Mouse (Mus musculus): ENCODE data around the gene Xkr7. TPM values are rescaled to one million over a fixed set of nuclear protein-coding genes. Genes with fewer than 3 reads are reported as not detected.

The Xkr7 gene
- total and polyA plus RNA-seq, 2 experiments, result not detected

DNA sequence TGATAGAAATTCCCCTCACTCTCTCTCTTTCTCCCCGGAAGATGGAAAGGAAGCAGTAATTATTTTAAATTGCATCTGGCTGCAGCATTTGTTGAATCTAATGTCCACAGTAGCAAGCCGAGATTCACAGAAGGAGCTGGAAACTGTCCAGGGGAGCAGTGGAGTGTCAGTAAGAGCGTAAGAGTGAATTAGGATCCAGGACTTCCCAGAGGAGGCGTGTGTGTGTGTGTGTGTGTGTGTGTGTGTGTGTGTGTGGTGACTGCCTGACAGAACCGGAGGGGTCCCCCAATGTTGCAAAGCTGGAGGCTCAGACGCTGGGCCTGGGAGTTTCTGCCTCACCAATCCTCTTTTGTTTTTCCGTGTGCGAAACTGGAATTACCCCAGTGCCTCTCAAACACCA is 15.8 kb upstream of the Xkr7 start:
- TF ChIP-seq CTCF (IDR thresholded peaks at IDR 0.05; ENCODE audit: low read depth, low read length) (no peak), POLR2A (IDR thresholded peaks at IDR 0.05; ENCODE audit: extremely low read depth, insufficient read depth, low read length) (no peak)
- peaks cover 4% of the 10 kb centered on the region; the same call in 1 of the 2 replicates for H3K4me1 ChIP-seq (ENCODE audit: control insufficient read depth, insufficient read depth, low read length)
- H3K9ac ChIP-seq (ENCODE audit: low read depth, low read length), result no peak overlapping the region
- no peak for DNase-seq (ENCODE audit: extremely low read depth, low read depth, low spot score)
- no peak overlapping the region for H3K27ac ChIP-seq (replicated peaks; ENCODE audit: insufficient read depth, low read depth, low read length)
- 46% methylated on average over 8 of the region's 8 CpGs for WGBS
- peaks cover 9% of the 10 kb centered on the region for H3K79me2 ChIP-seq (ENCODE audit: control insufficient read depth, insufficient read depth, low read length)
- H3K4me3 ChIP-seq (ENCODE audit: insufficient read depth, low read depth, low read length), result no peak overlapping the region
- H3K36me3 ChIP-seq (ENCODE audit: control insufficient read depth, insufficient read depth, low read length), result peaks cover 5% of the 10 kb centered on the region; the same call in 1 of the 2 replicates
- H3K27me3 ChIP-seq (ENCODE audit: control insufficient read depth, insufficient read depth, low read length), result no peaks in the 10 kb centered on the region

DNA sequence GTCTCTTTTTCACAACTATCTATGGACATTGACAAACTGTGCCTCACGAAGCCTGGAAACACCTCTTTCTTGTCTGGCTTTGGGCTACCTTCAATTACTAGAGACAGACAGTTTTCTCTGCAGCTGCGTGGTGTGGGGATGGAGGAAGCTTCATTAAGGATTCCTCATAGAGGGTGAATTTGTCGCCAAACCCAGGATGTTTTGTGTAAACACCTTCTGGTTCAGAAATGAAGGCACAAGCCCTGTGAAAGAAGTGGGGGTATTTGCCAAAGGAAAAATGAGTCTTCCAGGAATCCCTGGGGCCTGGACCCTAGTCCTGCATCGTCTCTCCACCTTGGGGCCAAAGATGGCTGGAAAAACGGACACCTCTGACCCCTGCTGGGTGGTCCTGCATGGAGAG is 14.9 kb upstream of the Xkr7 start:
- Histone ChIP-seq H3K9ac (ENCODE audit: low read depth, low read length) (no peak overlapping the region), H3K36me3 (ENCODE audit: control insufficient read depth, insufficient read depth, low read length) (peaks cover 4% of the 10 kb centered on the region; the same call in 1 of the 2 replicates), H3K27ac (replicated peaks; ENCODE audit: insufficient read depth, low read depth, low read length) (no peak overlapping the region), H3K79me2 (ENCODE audit: control insufficient read depth, insufficient read depth, low read length) (peaks cover 9% of the 10 kb centered on the region), H3K4me1 (ENCODE audit: control insufficient read depth, insufficient read depth, low read length) (peaks cover 4% of the 10 kb centered on the region; the same call in 1 of the 2 replicates), H3K27me3 (ENCODE audit: control insufficient read depth, insufficient read depth, low read length) (no peaks in the 10 kb centered on the region), H3K4me3 (ENCODE audit: insufficient read depth, low read depth, low read length) (no peak overlapping the region)
- no peak for DNase-seq (ENCODE audit: extremely low read depth, low read depth, low spot score)
- no peak for TF ChIP-seq CTCF (IDR thresholded peaks at IDR 0.05; ENCODE audit: low read depth, low read length)
- no peak for TF ChIP-seq POLR2A (IDR thresholded peaks at IDR 0.05; ENCODE audit: extremely low read depth, insufficient read depth, low read length)
- 43% methylated on average over 5 of the region's 5 CpGs for WGBS

DNA sequence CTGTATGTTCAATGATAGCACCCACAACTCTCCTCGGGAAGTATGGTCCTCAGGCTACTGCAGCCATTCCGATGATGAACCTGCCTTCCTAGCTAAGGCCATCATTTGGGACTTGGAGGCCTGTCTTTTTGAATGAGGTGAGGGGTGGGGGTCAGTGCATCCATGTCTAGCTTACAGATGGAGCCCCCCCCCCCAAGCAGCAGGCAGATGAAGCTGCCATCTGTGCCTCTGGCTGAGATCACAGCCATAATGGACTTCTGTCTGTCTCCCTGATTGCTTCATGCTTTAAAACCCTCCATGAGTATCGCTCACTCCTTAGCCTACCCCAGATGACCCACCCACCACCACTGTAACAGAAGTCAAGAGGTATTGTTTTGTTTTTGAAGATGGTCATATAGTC is 12.3 kb upstream of the Xkr7 start:
- DNase-seq (ENCODE audit: extremely low read depth, low read depth, low spot score), result no peak
- WGBS, result 77% methylated on average over 3 of the region's 3 CpGs
- Histone ChIP-seq H3K4me3 (ENCODE audit: insufficient read depth, low read depth, low read length) (no peak overlapping the region), H3K36me3 (ENCODE audit: control insufficient read depth, insufficient read depth, low read length) (no peaks in the 10 kb centered on the region), H3K9ac (ENCODE audit: low read depth, low read length) (no peak overlapping the region), H3K4me1 (ENCODE audit: control insufficient read depth, insufficient read depth, low read length) (peaks cover 2% of the 10 kb centered on the region; the same call in 1 of the 2 replicates), H3K27me3 (ENCODE audit: control insufficient read depth, insufficient read depth, low read length) (no peaks in the 10 kb centered on the region), H3K27ac (replicated peaks; ENCODE audit: insufficient read depth, low read depth, low read length) (no peak overlapping the region), H3K79me2 (ENCODE audit: control insufficient read depth, insufficient read depth, low read length) (peaks cover 7% of the 10 kb centered on the region)
- TF ChIP-seq CTCF (IDR thresholded peaks at IDR 0.05; ENCODE audit: low read depth, low read length), result no peak
- TF ChIP-seq POLR2A (IDR thresholded peaks at IDR 0.05; ENCODE audit: extremely low read depth, insufficient read depth, low read length), result no peak

DNA sequence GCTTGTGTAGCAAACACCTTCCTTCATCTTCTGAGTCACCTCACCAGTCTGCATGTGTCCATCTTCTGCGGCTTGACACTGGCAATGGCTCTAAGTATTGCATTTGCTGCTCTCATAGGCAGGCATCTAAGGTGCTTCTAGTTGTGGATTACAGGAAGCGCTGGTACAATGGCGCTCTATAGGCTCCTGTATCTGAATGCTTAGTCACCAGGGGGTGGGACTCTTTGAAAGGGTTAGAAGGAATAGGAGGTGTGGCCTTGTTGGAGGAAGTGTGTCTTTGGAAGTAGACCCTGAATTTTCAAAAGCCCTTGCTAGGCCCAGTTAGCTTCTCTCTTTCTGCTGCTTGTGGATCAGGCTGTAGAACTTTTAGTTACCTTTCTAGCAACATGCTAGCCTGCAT is 10.5 kb upstream of the Xkr7 start:
- H3K79me2 ChIP-seq (ENCODE audit: control insufficient read depth, insufficient read depth, low read length), result no peaks in the 10 kb centered on the region
- H3K27ac ChIP-seq (replicated peaks; ENCODE audit: insufficient read depth, low read depth, low read length), result no peak overlapping the region
- 77% methylated on average over 3 of the region's 3 CpGs for WGBS
- TF ChIP-seq CTCF (IDR thresholded peaks at IDR 0.05; ENCODE audit: low read depth, low read length) (no peak), POLR2A (IDR thresholded peaks at IDR 0.05; ENCODE audit: extremely low read depth, insufficient read depth, low read length) (no peak)
- no peaks in the 10 kb centered on the region for H3K27me3 ChIP-seq (ENCODE audit: control insufficient read depth, insufficient read depth, low read length)
- H3K4me1 ChIP-seq (ENCODE audit: control insufficient read depth, insufficient read depth, low read length), result no peaks in the 10 kb centered on the region
- H3K4me3 ChIP-seq (ENCODE audit: insufficient read depth, low read depth, low read length), result no peak overlapping the region
- H3K9ac ChIP-seq (ENCODE audit: low read depth, low read length), result no peak overlapping the region
- no peak for DNase-seq (ENCODE audit: extremely low read depth, low read depth, low spot score)
- H3K36me3 ChIP-seq (ENCODE audit: control insufficient read depth, insufficient read depth, low read length), result no peaks in the 10 kb centered on the region

DNA sequence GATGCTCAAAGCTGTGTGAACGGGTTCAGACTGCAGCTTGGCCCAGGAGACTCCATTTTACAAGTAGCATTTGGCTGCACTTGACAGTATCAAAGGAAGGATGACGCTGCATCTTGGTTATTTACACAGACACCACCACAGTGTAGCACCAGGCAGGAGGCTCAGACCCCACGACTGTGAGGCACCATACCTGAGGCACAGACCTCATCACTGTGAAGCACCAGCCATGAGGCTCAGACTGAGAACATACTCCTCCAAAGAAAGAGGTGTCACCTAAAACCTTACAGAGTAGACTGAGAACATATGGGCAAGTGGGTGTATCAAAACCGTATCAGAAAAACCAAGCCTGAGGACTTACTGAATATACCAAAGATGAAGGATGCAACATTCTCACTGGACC is 8.8 kb upstream of the Xkr7 start:
- Histone ChIP-seq H3K27me3 (ENCODE audit: control insufficient read depth, insufficient read depth, low read length) (no peaks in the 10 kb centered on the region), H3K27ac (replicated peaks; ENCODE audit: insufficient read depth, low read depth, low read length) (no peak overlapping the region), H3K79me2 (ENCODE audit: control insufficient read depth, insufficient read depth, low read length) (no peaks in the 10 kb centered on the region), H3K36me3 (ENCODE audit: control insufficient read depth, insufficient read depth, low read length) (no peaks in the 10 kb centered on the region), H3K9ac (ENCODE audit: low read depth, low read length) (no peak overlapping the region), H3K4me1 (ENCODE audit: control insufficient read depth, insufficient read depth, low read length) (no peaks in the 10 kb centered on the region), H3K4me3 (ENCODE audit: insufficient read depth, low read depth, low read length) (no peak overlapping the region)
- TF ChIP-seq CTCF (IDR thresholded peaks at IDR 0.05; ENCODE audit: low read depth, low read length) (no peak), POLR2A (IDR thresholded peaks at IDR 0.05; ENCODE audit: extremely low read depth, insufficient read depth, low read length) (no peak)
- no peak for DNase-seq (ENCODE audit: extremely low read depth, low read depth, low spot score)
- WGBS, result 52% methylated on average over 4 of the region's 4 CpGs

DNA sequence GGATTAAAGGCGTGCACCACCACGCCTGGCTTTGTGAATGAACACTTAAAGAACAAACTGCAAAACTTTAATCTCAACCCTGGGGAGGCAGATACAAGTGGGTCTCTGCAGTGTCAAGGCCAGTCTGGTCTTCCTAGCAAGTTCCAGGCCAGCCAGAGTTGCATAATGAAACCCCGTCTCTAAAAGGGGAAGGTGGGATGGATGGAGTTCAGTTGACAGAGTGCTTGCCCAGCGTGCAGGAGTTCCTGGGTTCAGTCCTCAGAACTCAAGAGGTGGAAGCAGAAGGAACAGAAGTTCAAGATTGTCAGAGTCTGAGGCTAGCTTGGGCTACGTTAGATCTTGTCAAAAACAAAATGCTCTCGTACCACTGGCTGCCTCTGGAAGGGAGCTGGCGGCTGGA is 5.6 kb upstream of the Xkr7 start:
- DNase-seq (ENCODE audit: extremely low read depth, low read depth, low spot score), result no peak
- Histone ChIP-seq H3K4me3 (ENCODE audit: insufficient read depth, low read depth, low read length) (no peak overlapping the region), H3K36me3 (ENCODE audit: control insufficient read depth, insufficient read depth, low read length) (no peaks in the 10 kb centered on the region), H3K27me3 (ENCODE audit: control insufficient read depth, insufficient read depth, low read length) (peaks cover 2% of the 10 kb centered on the region; the same call in 1 of the 2 replicates), H3K4me1 (ENCODE audit: control insufficient read depth, insufficient read depth, low read length) (no peaks in the 10 kb centered on the region), H3K27ac (replicated peaks; ENCODE audit: insufficient read depth, low read depth, low read length) (no peak overlapping the region), H3K9ac (ENCODE audit: low read depth, low read length) (no peak overlapping the region), H3K79me2 (ENCODE audit: control insufficient read depth, insufficient read depth, low read length) (no peaks in the 10 kb centered on the region)
- 67% methylated on average over 7 of the region's 7 CpGs for WGBS
- TF ChIP-seq POLR2A (IDR thresholded peaks at IDR 0.05; ENCODE audit: extremely low read depth, insufficient read depth, low read length) (no peak), CTCF (IDR thresholded peaks at IDR 0.05; ENCODE audit: low read depth, low read length) (no peak)
